Mouse (Mus musculus) bone marrow macrophage, adult 2 months (primary cell): Measurements from ENCODE around the gene Aldh8a1.

Source experiments
- CTCF ChIP-seq: IDR thresholded peaks from 2 replicates; pipeline ENCODE4 v1.5.1; 2012; ENCODE audit warnings: low read depth, mild to moderate bottlenecking, low read length, moderate library complexity
- POLR2A ChIP-seq: IDR thresholded peaks from 2 replicates; pipeline ENCODE4 v1.6.1; 2012; ENCODE audit warnings: mild to moderate bottlenecking, low read depth, low read length, borderline replicate concordance

- TF ChIP-seq POLR2A (no peak), CTCF (no peak)
Observed at GRCm38 (mm10) chr10:21393390-21393789, 16.3 kb downstream of the Aldh8a1 start.
